Mouse (Mus musculus) intestine, embryonic 15.5 days (tissue): Measurements from ENCODE around the gene Hist1h3h. TPM values are rescaled to one million over a fixed set of nuclear protein-coding genes. Genes with fewer than 3 reads are reported as not detected.
"Not testable (repeated sequence)": the region's sequence is repeated elsewhere in the genome, so short reads cannot be mapped to it uniquely, and the experiment has no call there.

Experiments used
- ATAC-seq: fragments of 200-750 bp; cut with Nextera tagmentation; 2 replicates; pipeline ENCODE4 v1.8.0; 2017; ENCODE audit warnings: moderate TSS enrichment, moderate library complexity
- H3K27ac ChIP-seq: fragments of 300-500 bp; sonication (generic); 2 replicates; pipeline ENCODE4 v1.5.1; 2015; ENCODE audit warnings: mild to moderate bottlenecking, inconsistent platforms
- H3K27me3 ChIP-seq: fragments of 300-500 bp; sonication (generic); replicated peaks from 2 replicates; pipeline ENCODE4 v1.6.1; 2015; ENCODE audit warnings: inconsistent platforms
- H3K36me3 ChIP-seq: fragments of 300-500 bp; sonication (generic); 2 replicates; pipeline ENCODE4 v1.6.1; 2015; ENCODE audit warnings: inconsistent platforms
- H3K4me1 ChIP-seq: fragments of 300-500 bp; sonication (generic); replicated peaks from 2 replicates; pipeline ENCODE4 v1.6.1; 2015; ENCODE audit warnings: inconsistent platforms
- H3K4me2 ChIP-seq: fragments of 300-500 bp; sonication (generic); replicated peaks from 2 replicates; pipeline ENCODE4 v1.6.1; 2015; ENCODE audit warnings: mild to moderate bottlenecking, inconsistent platforms
- H3K4me3 ChIP-seq: fragments of 300-500 bp; sonication (generic); replicated peaks from 2 replicates; pipeline ENCODE4 v1.5.1; 2015; ENCODE audit warnings: inconsistent platforms
- H3K9ac ChIP-seq: fragments of 300-500 bp; sonication (generic); 2 replicates; pipeline ENCODE4 v1.6.1; 2015; ENCODE audit warnings: inconsistent platforms
- H3K9me3 ChIP-seq: fragments of 300-500 bp; sonication (generic); 2 replicates; pipeline ENCODE4 v1.6.1; 2016; ENCODE audit warnings: inconsistent platforms
- WGBS: fragments of 180-500 bp; shearing (Covaris S2); methylation state at CpG from one replicate; pipeline ENCODE4 v1.1.7; 2015; 5-methylcytosine and 5-hydroxymethylcytosine counted together
- polyA plus RNA-seq: library from polyadenylated mRNA; unstranded; fragments of >200 nt; fragmentation: Nextera tagmentation; extraction: Ambion mirVana; gene quantifications from 2 replicates; pipeline ENCODE4 v1.2.1, GENCODE M21; 2015

The Hist1h3h gene
- polyA plus RNA-seq = 5.4 and 13.1 TPM in 2 replicates

GRCm38 (mm10) chr13:21717397-21718357 lies at the start of gene Hist1h3h:
Gene Hist1h3h, plus strand, starts transcription at chr13:21717659.
- peak; percentile 52 for ATAC-seq
- not testable (repeated sequence) for H3K27me3 ChIP-seq, H3K9me3 ChIP-seq, H3K36me3 ChIP-seq
- Histone ChIP-seq H3K27ac (peak within 1 kb of the TSS; percentile 93), H3K4me3 (peak within 1 kb of the TSS; percentile 39), H3K4me2 (peak within 1 kb of the TSS; percentile 74), H3K4me1 (peaks cover 16% of the 10 kb centered on the region), H3K9ac (peak within 1 kb of the TSS; percentile 54)
- under 1% methylated on average over 33 of the region's 56 CpGs for WGBS

DNA sequence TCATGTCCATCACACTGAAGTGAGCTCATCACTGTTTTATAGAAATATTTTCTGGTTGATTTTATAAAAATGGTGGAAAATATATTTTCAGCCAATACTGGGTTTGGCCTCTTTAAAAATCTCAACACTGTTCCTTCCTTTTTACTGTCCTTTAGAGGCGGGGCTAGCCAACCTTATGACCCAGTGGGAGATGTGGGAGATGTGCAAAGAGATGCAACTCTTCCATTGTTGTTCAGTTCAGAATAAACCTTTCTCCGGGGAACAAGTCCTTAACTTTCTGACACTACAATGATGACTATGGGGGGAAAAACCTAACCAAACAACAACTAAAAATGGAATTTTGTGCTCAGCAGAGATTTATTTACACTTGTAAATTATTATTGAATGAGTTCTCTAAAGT lies 40.2 kb upstream of the Hist1h3h start, which contains the start of gene Olfr1360:
Gene Olfr1360, minus strand, starts transcription at position 101 of the 400 bp plus-strand sequence.
- Histone ChIP-seq H3K27ac (no peak within 1 kb of the TSS), H3K4me2 (no peak within 1 kb of the TSS), H3K9me3 (no peaks in the 10 kb centered on the region), H3K4me1 (no peaks in the 10 kb centered on the region), H3K36me3 (no peaks in the 10 kb centered on the region), H3K9ac (no peak within 1 kb of the TSS), H3K4me3 (no peak within 1 kb of the TSS), H3K27me3 (no peaks in the 10 kb centered on the region)
- WGBS = 87% methylated on average over 2 of the region's 2 CpGs
- ATAC-seq = no peak

DNA sequence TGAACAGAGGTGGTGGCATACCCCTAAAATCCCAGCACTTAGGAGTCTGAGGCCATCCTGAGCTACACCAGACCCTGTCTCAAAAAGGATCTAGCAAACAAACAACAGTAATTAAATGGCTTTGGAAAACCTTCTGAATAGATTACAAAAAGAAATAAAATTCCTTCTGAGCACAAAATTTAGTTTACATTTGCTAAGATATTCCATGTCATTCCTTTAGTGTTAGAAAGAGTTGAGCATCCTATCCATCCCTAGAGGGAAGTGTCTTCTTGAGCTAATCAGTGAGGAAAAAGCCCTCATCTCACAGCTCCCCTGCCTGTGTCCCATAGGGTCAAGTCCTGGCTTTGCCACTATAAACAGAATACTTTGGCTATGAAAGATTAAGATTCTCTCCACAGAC lies 19.6 kb upstream of the Hist1h3h start, which contains the start of gene Olfr1359:
Gene Olfr1359, plus strand, starts transcription at position 301 of the 400 bp plus-strand sequence.
- no peak within 1 kb of the TSS for H3K27ac ChIP-seq
- H3K4me3 ChIP-seq = no peak within 1 kb of the TSS
- H3K9me3 ChIP-seq = no peaks in the 10 kb centered on the region
- no peaks in the 10 kb centered on the region for H3K4me1 ChIP-seq
- no peak within 1 kb of the TSS for H3K9ac ChIP-seq
- no peaks in the 10 kb centered on the region for H3K36me3 ChIP-seq
- ATAC-seq = no peak
- no peak within 1 kb of the TSS for H3K4me2 ChIP-seq
- H3K27me3 ChIP-seq = no peaks in the 10 kb centered on the region

DNA sequence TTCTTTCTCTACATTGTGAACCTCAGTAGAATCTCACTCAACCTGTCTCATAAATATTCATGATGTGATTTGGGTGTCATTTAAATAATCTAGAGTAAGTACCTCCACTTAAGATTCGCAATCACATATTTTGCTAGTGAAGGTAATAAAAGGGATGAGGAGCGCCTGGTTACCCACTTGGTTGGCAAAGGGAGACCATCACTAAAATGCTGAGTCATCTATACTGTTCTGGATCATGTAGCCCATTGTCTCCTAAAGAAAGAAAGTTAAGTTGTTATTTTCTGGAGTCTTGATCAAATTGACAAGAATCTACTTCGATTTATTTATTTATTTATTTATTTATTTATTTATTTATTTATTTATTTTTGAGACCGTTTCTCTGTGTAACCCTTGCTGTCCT lies 10.8 kb upstream of the Hist1h3h start:
- no peaks in the 10 kb centered on the region for H3K36me3 ChIP-seq
- no peak for ATAC-seq
- H3K4me2 ChIP-seq = no peak overlapping the region
- 71% methylated on average over 4 of the region's 4 CpGs for WGBS
- H3K4me3 ChIP-seq = no peak overlapping the region
- H3K9me3 ChIP-seq = no peaks in the 10 kb centered on the region
- H3K4me1 ChIP-seq = no peaks in the 10 kb centered on the region
- no peak overlapping the region for H3K9ac ChIP-seq
- no peak overlapping the region for H3K27ac ChIP-seq
- H3K27me3 ChIP-seq = no peaks in the 10 kb centered on the region

DNA sequence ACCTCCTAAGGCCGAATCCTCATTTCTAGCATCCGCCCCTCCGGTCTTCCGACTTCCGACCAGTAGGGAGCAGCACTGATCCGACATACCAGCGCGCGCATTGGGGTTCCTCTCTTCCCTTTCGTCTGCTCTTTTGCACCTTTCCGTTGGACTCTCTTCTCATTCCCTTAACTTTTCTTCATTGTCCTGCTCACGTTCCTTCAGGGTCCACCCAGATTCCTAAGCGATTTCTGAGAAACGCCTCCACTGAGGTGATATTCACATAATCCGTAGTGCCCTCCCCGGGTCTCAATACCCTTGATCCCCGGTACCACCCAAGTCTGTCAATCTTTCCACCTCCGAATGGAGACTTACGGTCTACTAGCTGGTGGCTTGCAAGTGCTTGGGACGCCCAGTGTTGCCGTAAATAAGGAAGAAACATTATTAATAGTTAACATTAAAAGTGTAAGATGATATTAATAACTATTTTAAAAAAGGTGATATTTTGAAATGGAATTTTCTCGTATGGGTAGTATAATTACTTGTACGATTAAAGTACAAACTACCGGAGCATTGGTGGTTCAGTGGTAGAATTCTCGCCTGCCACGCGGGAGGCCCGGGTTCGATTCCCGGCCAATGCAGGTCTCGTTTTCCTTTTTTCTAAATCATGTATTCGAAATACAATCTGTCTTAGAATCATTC lies 7.3 kb upstream of the Hist1h3h start:
- Histone ChIP-seq H3K4me3 (peak overlapping the region; percentile 62), H3K4me1 (peaks cover 4% of the 10 kb centered on the region), H3K36me3 (no peaks in the 10 kb centered on the region), H3K9me3 (no peaks in the 10 kb centered on the region), H3K27me3 (no peaks in the 10 kb centered on the region), H3K4me2 (peak overlapping the region; percentile 41), H3K27ac (peak overlapping the region; percentile 79), H3K9ac (peak overlapping the region; percentile 60)
- peak; percentile 87 for ATAC-seq
- WGBS = under 1% methylated on average over 32 of the region's 32 CpGs

DNA sequence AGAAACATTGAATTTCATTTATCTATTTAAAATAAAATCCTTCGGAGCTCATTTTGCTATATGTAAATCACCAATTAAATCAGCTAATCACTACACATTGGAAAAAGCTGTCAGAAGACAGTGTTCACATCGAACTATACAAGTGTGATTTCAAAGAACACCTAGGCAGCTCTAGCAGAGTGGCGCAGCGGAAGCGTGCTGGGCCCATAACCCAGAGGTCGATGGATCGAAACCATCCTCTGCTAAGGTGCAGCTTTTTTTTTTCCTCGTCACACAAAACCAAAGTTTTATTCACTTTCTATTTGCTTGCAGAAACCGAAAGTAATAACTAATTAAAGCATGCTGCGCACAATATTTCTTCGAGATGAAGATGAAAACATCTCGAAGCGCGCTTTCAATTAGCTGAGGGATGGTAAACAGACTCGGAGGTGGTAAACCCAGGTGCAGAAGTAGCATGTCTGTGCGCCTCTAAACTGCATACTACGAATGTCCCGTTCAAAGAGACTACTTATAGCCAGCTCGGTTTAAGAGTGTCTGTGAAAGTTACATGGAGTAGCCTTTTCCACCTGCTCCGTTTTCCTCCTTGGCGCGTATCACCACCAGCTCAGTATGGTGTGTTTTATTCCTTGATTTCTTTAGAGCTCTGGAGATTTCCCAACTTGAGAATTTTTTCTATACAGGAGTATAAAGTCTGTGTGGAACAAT lies 6.5 kb upstream of the Hist1h3h start:
- Histone ChIP-seq H3K4me2 (peak overlapping the region; percentile 58), H3K9me3 (no peaks in the 10 kb centered on the region), H3K36me3 (no peaks in the 10 kb centered on the region), H3K4me1 (peaks cover 8% of the 10 kb centered on the region), H3K9ac (no peak overlapping the region), H3K27me3 (no peaks in the 10 kb centered on the region), H3K27ac (no peak overlapping the region), H3K4me3 (peak overlapping the region; percentile 40)
- peak; percentile 84 for ATAC-seq
- 3% methylated on average over 22 of the region's 22 CpGs for WGBS

DNA sequence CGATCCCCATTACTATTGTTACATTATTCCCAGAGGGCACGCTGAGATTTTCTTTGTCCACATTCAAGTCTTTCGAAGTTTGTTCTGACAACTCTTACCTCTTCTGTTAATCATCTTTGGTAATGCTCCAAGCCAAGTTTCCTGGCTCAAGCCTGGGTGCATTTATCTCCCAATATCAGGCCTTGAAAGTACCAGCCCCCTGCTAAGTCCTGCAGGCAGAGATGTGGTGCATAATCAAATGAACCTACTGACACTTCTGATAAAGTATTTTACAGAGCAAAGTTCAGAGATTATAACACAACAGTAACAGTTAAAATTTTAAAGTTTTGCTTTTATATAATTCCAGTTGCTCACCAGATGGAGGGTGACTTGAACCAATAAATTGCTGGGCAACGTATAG lies 5.8 kb upstream of the Hist1h3h start:
- no peak overlapping the region for H3K9ac ChIP-seq
- no peak for ATAC-seq
- no peak overlapping the region for H3K27ac ChIP-seq
- H3K9me3 ChIP-seq = no peaks in the 10 kb centered on the region
- no peaks in the 10 kb centered on the region for H3K27me3 ChIP-seq
- no peak overlapping the region for H3K4me3 ChIP-seq
- H3K36me3 ChIP-seq = no peaks in the 10 kb centered on the region
- 24% methylated on average over 4 of the region's 4 CpGs for WGBS
- H3K4me1 ChIP-seq = peaks cover 8% of the 10 kb centered on the region
- H3K4me2 ChIP-seq = peak overlapping the region; percentile 58

GRCm38 (mm10) chr13:21714725-21715124 lies 2.7 kb upstream of the Hist1h3h start:
- Histone ChIP-seq H3K36me3 (no peaks in the 10 kb centered on the region), H3K9ac (peak overlapping the region; percentile 52), H3K4me3 (peak overlapping the region; percentile 39), H3K4me1 (peaks cover 16% of the 10 kb centered on the region), H3K27me3 (no peaks in the 10 kb centered on the region), H3K9me3 (no peaks in the 10 kb centered on the region), H3K4me2 (peak overlapping the region; percentile 74), H3K27ac (peak overlapping the region; percentile 91)
- WGBS = under 1% methylated on average over 7 of the region's 7 CpGs
- ATAC-seq = no peak

- under 1% methylated on average over 22 of the region's 22 CpGs for WGBS
- H3K36me3 ChIP-seq = no peaks in the 10 kb centered on the region
- no peak for ATAC-seq
- H3K4me2 ChIP-seq = peak overlapping the region; percentile 74
- no peaks in the 10 kb centered on the region for H3K27me3 ChIP-seq
- peaks cover 16% of the 10 kb centered on the region for H3K4me1 ChIP-seq
- H3K9ac ChIP-seq = peak overlapping the region; percentile 52
- peak overlapping the region; percentile 91 for H3K27ac ChIP-seq
- H3K4me3 ChIP-seq = peak overlapping the region; percentile 39
- no peaks in the 10 kb centered on the region for H3K9me3 ChIP-seq
Measured at GRCm38 (mm10) chr13:21715131-21715863, 2.2 kb upstream of the Hist1h3h start.

- H3K36me3 ChIP-seq, H3K27me3 ChIP-seq, H3K9me3 ChIP-seq: not testable (repeated sequence)
- Histone ChIP-seq H3K4me3 (peak within 1 kb of the TSS; percentile 39), H3K9ac (peak within 1 kb of the TSS; percentile 54), H3K4me2 (peak within 1 kb of the TSS; percentile 74), H3K4me1 (peaks cover 16% of the 10 kb centered on the region), H3K27ac (peak within 1 kb of the TSS; percentile 93)
- peak; percentile 94 for ATAC-seq
- WGBS = under 1% methylated on average over 36 of the region's 50 CpGs
Measured at GRCm38 (mm10) chr13:21715864-21716539, 1.5 kb upstream of the Hist1h3h start, which contains the start of the genes Hist1h2bl and Hist1h2ai. Gene Hist1h2bl, minus strand, starts transcription at chr13:21716143. Gene Hist1h2ai, plus strand, starts transcription at chr13:21716422.
